Mouse (Mus musculus) left cerebral cortex, adult 18-20 months (tissue): ENCODE measurements at regions not wholly inside any gene's neighbourhood (a gene's known extent, or its start where the extent isn't known, plus 50 kb on each side); places are given as distances from the start of the nearest gene placed in this dataset.
A peak's percentile ranks its signal among the peaks of the same experiment; 100 is the strongest.
"Not testable (repeated sequence)": the region's sequence is repeated elsewhere in the genome, so short reads cannot be mapped to it uniquely, and the experiment has no call there.

Experiments
- DNase-seq, 2 experiments: peaks; one replicate each; pipeline ENCODE4 v3.0.0; 2021 to 2022; ENCODE audit warnings: low spot score in 2 of 2, mixed read lengths in 1 of 2

DNA sequence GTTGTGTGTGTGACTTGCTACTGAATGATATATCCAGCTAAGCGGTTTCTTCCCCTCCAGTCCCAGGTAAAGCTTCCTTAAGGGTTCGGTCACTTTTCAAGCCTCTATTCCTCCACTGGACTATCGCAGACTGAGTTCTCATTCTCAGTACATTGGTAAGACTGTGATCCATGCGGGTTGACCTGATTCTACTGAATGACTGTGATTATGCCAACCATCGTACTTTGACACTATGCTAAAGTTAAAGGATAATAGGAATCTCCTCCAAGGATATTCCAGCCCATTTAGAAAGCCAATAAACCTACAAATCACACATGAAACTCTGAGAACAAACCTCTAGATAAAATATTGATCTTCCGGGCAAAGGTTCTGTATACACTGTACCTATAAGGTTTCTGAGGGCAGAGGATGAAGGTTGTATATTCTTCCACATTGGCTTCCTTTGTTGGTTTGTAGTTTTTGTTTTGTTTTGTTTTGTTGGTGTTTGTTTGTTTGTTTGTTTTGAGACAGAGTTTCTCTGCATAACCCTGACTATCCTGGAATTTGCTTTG is 223.7 kb upstream of the Zpld1 start:
- DNase-seq, result no peak

DNA sequence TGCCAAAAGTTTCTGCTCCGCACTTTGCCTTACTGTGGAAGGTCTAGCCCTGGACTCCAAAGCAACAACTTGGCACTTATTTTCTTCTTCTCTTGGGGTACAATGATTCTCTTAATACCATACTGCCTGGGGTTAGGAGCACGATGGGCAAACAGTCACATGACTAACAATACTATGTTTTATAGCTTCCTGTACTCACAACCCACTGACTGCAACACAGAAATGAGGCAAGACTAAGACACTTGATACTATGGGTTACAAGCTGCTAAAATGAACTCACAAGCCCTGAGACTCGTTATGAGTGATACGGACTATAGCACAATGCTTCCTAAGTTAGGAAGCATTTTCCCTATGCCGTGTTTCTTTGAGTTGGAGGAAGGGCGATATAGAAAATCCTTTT is 222.3 kb upstream of the Zpld1 start:
- DNase-seq, result no peak

DNA sequence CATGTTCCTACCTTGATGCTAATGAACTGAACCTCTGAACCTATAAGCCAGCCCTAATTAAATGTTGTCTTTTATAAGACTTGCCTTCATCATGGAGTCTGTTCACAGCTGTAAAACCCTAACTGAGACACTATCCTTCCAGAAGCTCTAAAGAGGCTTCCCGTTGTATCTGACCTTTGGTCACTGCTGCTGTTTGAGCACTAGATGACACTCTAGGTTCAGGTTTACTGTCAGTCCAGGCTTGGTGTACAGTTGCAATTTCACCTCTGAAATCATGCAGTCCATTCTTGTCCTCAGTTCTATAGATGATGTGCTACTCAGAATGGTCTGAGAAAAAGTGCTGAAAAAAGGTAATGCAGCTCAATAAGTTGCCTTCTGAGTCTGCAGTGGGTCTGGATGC is 221.9 kb upstream of the Zpld1 start:
- DNase-seq, result no peak

- DNase-seq, result no peak
These were observed 219.2 kb upstream of the Zpld1 start for GRCm38 (mm10) chr16:55516994-55517393.

DNA sequence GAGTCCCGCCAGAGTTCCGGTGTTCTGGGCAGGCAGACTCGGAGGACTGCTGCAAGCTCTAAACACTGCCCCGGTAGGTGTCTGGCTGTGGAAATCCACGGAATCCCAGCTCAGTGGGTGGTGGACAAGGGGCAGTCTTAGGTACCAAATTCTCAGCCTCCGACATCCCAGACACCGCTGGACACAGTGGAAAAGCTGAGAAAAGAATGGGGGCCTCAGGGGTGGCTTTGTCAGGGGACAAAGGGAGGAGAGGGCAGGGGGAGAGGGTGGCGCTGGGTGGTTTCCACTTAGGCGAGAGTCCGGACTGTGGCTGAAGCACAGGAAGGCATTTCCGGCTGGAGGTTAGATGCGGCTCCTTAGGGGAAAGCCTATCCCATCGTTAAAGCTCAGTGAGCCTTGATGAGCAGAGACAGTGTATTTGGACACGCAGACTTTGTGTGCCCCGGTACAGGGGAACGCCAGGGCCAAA is 217.5 kb upstream of the Zpld1 start:
- no peak for DNase-seq

GRCm38 (mm10) chr16:55514448-55515200 is 216.8 kb upstream of the Zpld1 start:
- no peak for DNase-seq

- DNase-seq, result no peak
These were observed 207.1 kb upstream of the Zpld1 start for GRCm38 (mm10) chr16:55504796-55505413.

GRCm38 (mm10) chr16:55504274-55504673 is 206.5 kb upstream of the Zpld1 start:
- no peak for DNase-seq

- no peak for DNase-seq
These were observed 205.5 kb upstream of the Zpld1 start for GRCm38 (mm10) chr16:55503273-55503672.

- DNase-seq, result not testable (repeated sequence)
These were observed 202.0 kb upstream of the Zpld1 start for GRCm38 (mm10) chr16:55499831-55500230.

GRCm38 (mm10) chr16:55495051-55495450 is 197.3 kb upstream of the Zpld1 start:
- DNase-seq, result no peak

GRCm38 (mm10) chr16:55494162-55494561 is 196.4 kb upstream of the Zpld1 start:
- no peak for DNase-seq

DNA sequence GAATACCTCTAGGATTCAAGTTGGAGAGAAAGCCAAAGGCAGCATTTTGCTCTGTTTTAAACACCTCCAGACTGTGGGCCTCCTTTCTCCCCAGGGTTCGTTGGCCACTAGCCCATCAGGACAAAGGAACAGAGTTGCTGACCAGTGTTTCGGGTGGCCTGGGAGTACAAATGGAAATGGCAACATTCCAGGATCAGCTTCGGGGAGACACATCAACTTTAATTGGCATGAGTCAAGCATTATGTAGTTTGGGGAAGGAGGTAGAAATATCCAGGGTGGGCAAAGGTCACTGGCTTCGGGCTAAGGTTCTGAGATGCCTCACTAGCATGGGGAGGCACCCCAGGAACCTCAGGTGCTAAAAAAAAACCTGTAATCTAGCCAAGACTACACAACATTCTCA is 194.3 kb upstream of the Zpld1 start:
- no peak for DNase-seq

- DNase-seq, result no peak
These were observed 186.6 kb upstream of the Zpld1 start for GRCm38 (mm10) chr16:55484391-55484790.

GRCm38 (mm10) chr16:55480745-55481144 is 183.0 kb upstream of the Zpld1 start:
- no peak for DNase-seq

DNA sequence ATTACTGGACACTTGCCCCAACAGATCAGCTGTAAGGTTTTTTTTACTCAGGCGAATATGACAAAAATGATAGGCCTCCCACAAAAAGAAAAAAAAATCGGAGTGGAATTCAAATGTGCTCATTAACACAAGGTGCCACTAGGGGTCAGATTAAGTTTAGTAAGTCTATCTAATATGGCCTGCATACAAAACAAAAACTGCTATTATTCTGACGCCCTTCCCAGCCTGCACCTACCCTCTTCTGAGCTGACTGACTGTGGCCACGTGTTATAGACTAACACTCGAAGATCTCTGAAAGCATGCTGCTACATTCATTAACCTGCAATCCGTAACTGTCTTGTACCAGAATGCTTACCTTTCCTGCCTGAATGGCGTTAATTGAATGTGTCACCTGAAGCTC is 182.5 kb upstream of the Zpld1 start:
- DNase-seq, result no peak

GRCm38 (mm10) chr16:55476544-55477208 is 178.9 kb upstream of the Zpld1 start:
- DNase-seq, result peak; percentile 22 to 38

- no peak for DNase-seq
These were observed 177.3 kb upstream of the Zpld1 start for GRCm38 (mm10) chr16:55474950-55475525.

- no peak for DNase-seq
These were observed 173.6 kb upstream of the Zpld1 start for GRCm38 (mm10) chr16:55471396-55471795.

GRCm38 (mm10) chr16:55470721-55471120 is 172.9 kb upstream of the Zpld1 start:
- DNase-seq, result no peak

DNA sequence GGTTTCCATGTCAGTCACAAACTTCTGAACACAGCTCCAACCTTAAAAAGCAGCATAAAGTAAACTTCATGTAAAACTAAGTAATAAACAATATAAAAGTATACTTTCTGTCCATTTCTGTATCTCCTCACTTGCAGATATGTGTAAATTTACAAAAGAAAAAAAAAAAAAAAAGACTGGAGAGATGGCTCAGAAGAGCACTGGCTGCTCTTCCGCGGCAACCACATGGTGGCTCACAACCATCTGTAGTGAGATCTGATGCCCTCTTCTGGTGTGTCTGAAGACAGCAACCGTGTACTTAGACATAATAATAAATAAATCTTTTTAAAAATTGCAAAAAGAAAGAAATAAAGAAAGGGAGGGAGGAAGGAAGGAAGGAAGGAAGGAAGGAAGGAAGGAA is 171.9 kb upstream of the Zpld1 start:
- DNase-seq, result no peak
